ENCODE assay signal across 24 mouse cellular contexts in the genomic region with DNA sequence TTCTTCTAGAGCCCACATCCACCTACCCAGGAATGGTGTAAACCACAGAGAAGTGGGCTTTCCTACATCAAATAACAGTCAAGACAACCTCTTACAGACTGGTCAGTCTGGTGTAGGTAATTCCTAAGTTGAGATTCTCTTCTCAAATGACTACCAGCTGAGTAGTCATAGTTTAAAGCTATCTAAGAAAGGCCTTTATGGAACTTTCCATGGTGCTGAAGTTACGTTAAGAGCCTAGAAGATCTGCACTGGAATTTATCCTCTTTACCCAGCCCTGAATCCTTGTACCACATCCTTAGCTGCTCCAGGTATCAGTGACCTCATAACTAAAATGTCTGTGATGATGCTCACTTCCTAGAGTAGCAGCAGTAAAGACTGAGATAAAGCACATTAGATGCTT.
A peak's percentile ranks its signal among the peaks of the same experiment; 100 is the strongest.
DNase-seq lines count a peak whose midpoint lies in the region; ATAC-seq and TF ChIP-seq lines count a peak whose summit lies in the region.
"Had no signal": no experiment of that assay in that cellular context is flagged by ENCODE, and none has a peak within 500 bp of the region (broad histone marks: within the 10 kb centered on the region; RNA-seq: fewer than 3 reads in every experiment).

No protein-coding gene starts in this region.

- in situ Hi-C loops in CH12.LX (cut with MboI; ENCODE audit: low pct_ligation_motif_present, low pct_unique_long_range_greater_than_20kb, low sequenced_read_pairs): no loop called here

- TF ChIP-seq RAD21 in CH12.LX (IDR thresholded peaks at IDR 0.05; ENCODE audit: low read depth, low read length): no peak

- no peaks in the 10 kb centered on the region for H3K9me3 ChIP-seq in kidney, postnatal 0 days (replicated peaks; ENCODE audit: low read length)
- H3K9me3 ChIP-seq in CH12.LX (replicated peaks; ENCODE audit: low read length): no peaks in the 10 kb centered on the region
- no peaks in the 10 kb centered on the region for H3K9me3 ChIP-seq in embryonic facial prominence, embryonic 14.5 days (ENCODE audit: control insufficient read depth, low read length)
- H3K9me3 ChIP-seq: heart, embryonic 12.5 days; hindbrain, embryonic 13.5 days; limb, embryonic 13.5 days; liver, embryonic 13.5 days; lung, embryonic 15.5 days; neural tube, embryonic 15.5 days had no signal

- peak; percentile 59 for DNase-seq in kidney, postnatal 0 days (ENCODE audit: low spot score)
- DNase-seq in kidney, postnatal 14 days: no peak
- DNase-seq in CH12.LX (ENCODE audit: extremely low read depth) (peak; percentile 11), NIH3T3 (ENCODE audit: low read depth) (peak; percentile 58)
- DNase-seq in embryonic facial prominence, embryonic 14.5 days (ENCODE audit: low spot score): peak; percentile 77
- no peak for DNase-seq in left cerebral cortex, postnatal 14 days (ENCODE audit: low spot score in 2 of 2)
- DNase-seq in cerebellum, adult 11-12 months: no peak
- DNase-seq: adrenal gland, adult 2 months; cerebellum, adult 11 months; cerebellum, postnatal 10 days; gastrocnemius, postnatal 10 days; heart, postnatal 14 days; kidney, adult 2 months; kidney, postnatal 10 days; layer of hippocampus, postnatal 36 days; liver, embryonic 13.5 days; thymus, adult 2 months had no signal

- TF ChIP-seq POLR2A in CH12.LX (IDR thresholded peaks at IDR 0.05; ENCODE audit: low read depth, low read length): no peak

- no peak overlapping the region for H3K27ac ChIP-seq in kidney, postnatal 0 days
- no peak overlapping the region for H3K27ac ChIP-seq in CH12.LX (ENCODE audit: insufficient read depth, low read depth)
- no peak overlapping the region for H3K27ac ChIP-seq in embryonic facial prominence, embryonic 14.5 days (replicated peaks; ENCODE audit: low read depth, low read length)
- H3K27ac ChIP-seq: hindbrain, embryonic 13.5 days; layer of hippocampus, adult 2 months; limb, embryonic 13.5 days; liver, embryonic 13.5 days; lung, embryonic 15.5 days; neural tube, embryonic 15.5 days had no signal

- intact Hi-C loops in left cerebral cortex, postnatal 14 days (cut with DNase I): no loop called here

- no peak overlapping the region for H3K4me3 ChIP-seq in kidney, postnatal 0 days (replicated peaks; ENCODE audit: low read depth, low read length)
- H3K4me3 ChIP-seq in CH12.LX (replicated peaks in 1 of 3; ENCODE audit: low read depth in 2 of 3, low read length in 2 of 3, poor library complexity in 1 of 3): no peak overlapping the region
- no peak overlapping the region for H3K4me3 ChIP-seq in embryonic facial prominence, embryonic 14.5 days (ENCODE audit: low read depth, low read length)
- H3K4me3 ChIP-seq: heart, embryonic 12.5 days; hindbrain, embryonic 13.5 days; layer of hippocampus, adult 2 months; limb, embryonic 13.5 days; liver, embryonic 13.5 days; lung, embryonic 15.5 days; neural tube, embryonic 15.5 days had no signal

- ATAC-seq in kidney, postnatal 0 days (replicated peaks; ENCODE audit: low FRiP score, low read depth): no peak
- no peak for ATAC-seq in embryonic facial prominence, embryonic 14.5 days (ENCODE audit: low read depth)

- no peak overlapping the region for H3K9ac ChIP-seq in kidney, postnatal 0 days (ENCODE audit: low read depth, low read length)
- no peak overlapping the region for H3K9ac ChIP-seq in CH12.LX (ENCODE audit: insufficient read depth, low read depth)
- H3K9ac ChIP-seq in embryonic facial prominence, embryonic 14.5 days (ENCODE audit: low read depth, low read length): no peak overlapping the region
- H3K9ac ChIP-seq: heart, embryonic 12.5 days; hindbrain, embryonic 13.5 days; limb, embryonic 13.5 days; liver, embryonic 13.5 days; lung, embryonic 15.5 days; neural tube, embryonic 15.5 days had no signal

- H3K36me3 ChIP-seq in kidney, postnatal 0 days (ENCODE audit: insufficient read depth, low read length): no peaks in the 10 kb centered on the region
- no peaks in the 10 kb centered on the region for H3K36me3 ChIP-seq in CH12.LX (replicated peaks in 1 of 2; ENCODE audit: control insufficient read depth in 1 of 2, insufficient read depth in 1 of 2, low read length in 1 of 2)
- H3K36me3 ChIP-seq in embryonic facial prominence, embryonic 14.5 days (ENCODE audit: control insufficient read depth, insufficient read depth, low read length): no peaks in the 10 kb centered on the region
- H3K36me3 ChIP-seq: heart, embryonic 12.5 days; hindbrain, embryonic 13.5 days; limb, embryonic 13.5 days; liver, embryonic 13.5 days; lung, embryonic 15.5 days; neural tube, embryonic 15.5 days had no signal

- no peak overlapping the region for H3K4me2 ChIP-seq in kidney, postnatal 0 days (ENCODE audit: low read length)
- H3K4me2 ChIP-seq in CH12.LX (ENCODE audit: insufficient read depth, low read depth, poor library complexity, severe bottlenecking): no peak overlapping the region
- no peak overlapping the region for H3K4me2 ChIP-seq in embryonic facial prominence, embryonic 14.5 days (ENCODE audit: low read depth, low read length)
- H3K4me2 ChIP-seq: heart, embryonic 12.5 days; hindbrain, embryonic 13.5 days; limb, embryonic 13.5 days; liver, embryonic 13.5 days; lung, embryonic 15.5 days; midbrain, embryonic 11.5 days; neural tube, embryonic 15.5 days had no signal

- H3K27me3 ChIP-seq in kidney, postnatal 0 days (ENCODE audit: insufficient read depth, low read length): no peaks in the 10 kb centered on the region
- peaks cover 2% of the 10 kb centered on the region for H3K27me3 ChIP-seq in CH12.LX (replicated peaks)
- H3K27me3 ChIP-seq in embryonic facial prominence, embryonic 14.5 days (replicated peaks; ENCODE audit: control insufficient read depth, insufficient read depth, low read length): no peaks in the 10 kb centered on the region
- H3K27me3 ChIP-seq: heart, embryonic 12.5 days; hindbrain, embryonic 13.5 days; limb, embryonic 13.5 days; liver, embryonic 13.5 days; lung, embryonic 15.5 days; neural tube, embryonic 15.5 days had no signal

- dilution Hi-C loops in CH12.LX (cut with MboI; ENCODE audit: extremely low pct_ligation_motif_present, extremely low pct_unique_long_range_greater_than_20kb, low sequenced_read_pairs): no loop called here

- no peaks in the 10 kb centered on the region for H3K79me2 ChIP-seq in CH12.LX (replicated peaks; ENCODE audit: control insufficient read depth, extremely low read depth, insufficient read depth, poor library complexity, severe bottlenecking)

- H3K4me1 ChIP-seq in kidney, postnatal 0 days (replicated peaks; ENCODE audit: insufficient read depth, low read length): no peaks in the 10 kb centered on the region
- no peaks in the 10 kb centered on the region for H3K4me1 ChIP-seq in CH12.LX (ENCODE audit: control insufficient read depth in 1 of 2, insufficient read depth in 2 of 2)
- H3K4me1 ChIP-seq in embryonic facial prominence, embryonic 14.5 days (ENCODE audit: control insufficient read depth, insufficient read depth, low read length): no peaks in the 10 kb centered on the region
- H3K4me1 ChIP-seq: limb, embryonic 13.5 days; liver, embryonic 13.5 days; lung, embryonic 15.5 days; neural tube, embryonic 15.5 days had no signal

- no peak for TF ChIP-seq EP300 in CH12.LX (IDR thresholded peaks at IDR 0.05; ENCODE audit: low read length)

- no peak for TF ChIP-seq CTCF in kidney, postnatal 0 days (IDR thresholded peaks at IDR 0.05; ENCODE audit: low read depth)
- TF ChIP-seq CTCF in CH12.LX (conservative IDR thresholded peaks at IDR 0.05 in 1 of 2, IDR thresholded peaks at IDR 0.05 in 1 of 2; ENCODE audit: low read depth in 2 of 2, low read length in 2 of 2): no peak

- WGBS in kidney, postnatal 0 days: 56% methylated on average over 1 of the region's 1 CpGs
- WGBS in embryonic facial prominence, embryonic 14.5 days: 48% methylated on average over 1 of the region's 1 CpGs

TF ChIP-seq in CH12.LX, 34 proteins besides CTCF, POLR2A, EP300 and RAD21:
- TF ChIP-seq TCF12 (IDR thresholded peaks at IDR 0.05; ENCODE audit: low read depth, low read length) (no peak), ETS1 (conservative IDR thresholded peaks at IDR 0.05; ENCODE audit: low read depth, low read length) (no peak), MXI1 (IDR thresholded peaks at IDR 0.05; ENCODE audit: low read depth, low read length) (no peak), NRF1 (IDR thresholded peaks at IDR 0.05; ENCODE audit: low read depth, low read length) (no peak), RCOR1 (conservative IDR thresholded peaks at IDR 0.05; ENCODE audit: low read depth, low read length) (no peak), E2F4 (IDR thresholded peaks at IDR 0.05; ENCODE audit: insufficient replicate concordance, low read depth, low read length) (no peak), POLR2AphosphoS2 (IDR thresholded peaks at IDR 0.05; ENCODE audit: low read depth, low read length) (no peak), JUND (conservative IDR thresholded peaks at IDR 0.05; ENCODE audit: low read depth, low read length) (no peak), ELF1 (IDR thresholded peaks at IDR 0.05; ENCODE audit: low read depth, low read length) (no peak), IRF4 (IDR thresholded peaks at IDR 0.05; ENCODE audit: low read depth, low read length) (no peak), PAX5 (IDR thresholded peaks at IDR 0.05; ENCODE audit: low read length) (no peak)

Comparison
In these comparisons a context has a peak if more than half of its experiments do, and no peak if none do; other contexts are left out.
1. DNase-seq: peak in kidney, postnatal 0 days (single experiment), CH12.LX (single experiment), NIH3T3 (single experiment) and embryonic facial prominence, embryonic 14.5 days (single experiment); none in kidney, postnatal 14 days (single experiment), left cerebral cortex, postnatal 14 days (0 of 2) and cerebellum, adult 11-12 months (single experiment).